Mouse (Mus musculus): Measurements from ENCODE around the gene Podxl. TPM values are rescaled to one million over a fixed set of nuclear protein-coding genes. Genes with fewer than 3 reads are reported as not detected.
A peak's percentile ranks its signal among the peaks of the same experiment; 100 is the strongest.

The Podxl gene
- 33.6 and 37.0 TPM in 2 replicates for polyA plus RNA-seq (2015; fragmentation: Nextera tagmentation; extraction: Ambion mirVana)

DNA sequence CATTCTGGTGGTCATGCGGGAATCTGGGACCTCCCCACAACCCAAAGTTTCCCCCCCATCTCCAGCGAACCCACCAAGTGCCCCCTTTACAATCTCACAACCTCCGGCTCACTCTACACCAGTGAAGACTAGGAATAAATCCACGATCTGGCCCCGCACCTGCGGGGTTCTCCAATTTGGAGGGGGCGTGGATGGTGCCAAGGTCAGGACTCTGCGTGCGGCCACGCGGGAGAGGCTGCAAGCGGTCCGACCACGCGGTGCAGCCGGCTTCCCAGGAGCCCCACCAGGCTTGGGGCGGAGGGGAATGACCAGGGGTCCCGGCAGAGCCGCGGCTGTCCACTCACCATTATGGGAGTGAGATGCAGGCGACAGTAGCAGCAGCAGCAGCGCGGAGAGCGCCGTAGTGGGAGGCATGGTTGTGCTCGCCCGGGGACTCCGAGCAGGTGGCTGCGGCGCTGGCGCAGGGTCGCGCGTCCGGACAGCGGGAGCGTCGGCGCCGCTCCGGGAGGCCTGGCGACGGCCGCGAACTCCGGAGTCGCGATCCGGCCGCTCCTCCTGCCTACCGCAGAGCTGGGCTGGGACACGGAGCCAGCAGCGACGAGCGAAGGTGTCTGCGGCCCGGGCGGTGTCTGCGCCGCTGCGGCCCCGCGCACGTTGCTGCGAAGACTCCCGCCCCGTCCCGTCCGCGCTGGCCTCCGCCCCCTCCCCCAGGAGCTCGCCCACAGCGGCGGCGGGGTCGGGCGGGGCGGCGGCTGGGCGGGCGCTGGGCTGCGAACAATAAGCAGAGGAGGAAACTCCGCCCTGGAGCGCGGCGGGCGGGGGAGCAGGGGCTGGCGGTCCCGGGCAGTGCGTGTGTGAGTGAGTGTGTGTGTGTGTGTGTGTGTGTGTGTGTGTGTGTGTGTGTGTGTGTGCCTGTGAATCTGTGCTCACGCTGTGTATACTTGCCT, at the start of gene Podxl:
Gene Podxl (minus strand): TSS at position 747 of the 947 bp plus-strand sequence.
- H3K27me3 ChIP-seq, result peaks cover 39% of the 10 kb centered on the region

GRCm38 (mm10) chr6:31612560-31613270, 48.9 kb upstream of the Podxl start:
- Histone ChIP-seq H3K9ac (no peak overlapping the region), H3K36me3 (no peaks in the 10 kb centered on the region), H3K27ac (no peak overlapping the region), H3K4me2 (no peak overlapping the region), H3K9me3 (no peaks in the 10 kb centered on the region), H3K4me1 (peaks cover 14% of the 10 kb centered on the region), H3K27me3 (no peaks in the 10 kb centered on the region), H3K4me3 (no peak overlapping the region)
- no peak for ATAC-seq (ENCODE audit: borderline replicate concordance, extremely low read depth, low FRiP score, low TSS enrichment)
- 38% methylated on average over 17 of the region's 17 CpGs for WGBS

More for the DNA sequence above, at the start of gene Podxl:
- Histone ChIP-seq H3K27ac (peak within 1 kb of the TSS; percentile 71), H3K9me3 (no peaks in the 10 kb centered on the region), H3K4me2 (peak within 1 kb of the TSS; percentile 86), H3K4me3 (peak within 1 kb of the TSS; percentile 75), H3K4me1 (peaks cover 30% of the 10 kb centered on the region), H3K9ac (peak within 1 kb of the TSS; percentile 71), H3K36me3 (no peaks in the 10 kb centered on the region)
- peak; percentile 83 for ATAC-seq (ENCODE audit: borderline replicate concordance, extremely low read depth, low FRiP score, low TSS enrichment)
- under 1% methylated on average over 52 of the region's 91 CpGs for WGBS

DNA sequence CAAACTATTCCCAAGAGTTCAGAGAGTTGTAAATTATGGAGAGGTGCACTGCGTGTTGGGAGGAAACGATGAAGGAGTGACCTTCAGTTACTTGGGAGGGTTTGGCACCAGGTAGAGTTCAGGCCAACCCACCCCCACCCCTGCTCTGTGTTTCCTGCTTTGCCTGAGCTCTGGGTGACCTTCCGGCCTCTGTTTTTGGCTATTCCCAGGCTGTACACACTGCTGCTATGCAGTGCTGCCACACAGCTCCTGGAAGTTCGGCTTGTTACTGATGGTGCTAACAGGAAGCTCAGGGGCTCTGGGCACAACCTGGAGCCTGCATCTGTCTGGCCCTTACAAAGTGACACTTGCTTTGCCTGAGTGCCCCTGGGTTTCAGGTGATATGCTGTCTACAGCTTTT, 42.6 kb upstream of the Podxl start:
- no peak overlapping the region for H3K4me3 ChIP-seq
- no peaks in the 10 kb centered on the region for H3K9me3 ChIP-seq
- H3K4me1 ChIP-seq, result peaks cover 23% of the 10 kb centered on the region
- ATAC-seq (ENCODE audit: borderline replicate concordance, extremely low read depth, low FRiP score, low TSS enrichment), result no peak
- H3K9ac ChIP-seq, result no peak overlapping the region
- no peaks in the 10 kb centered on the region for H3K36me3 ChIP-seq
- H3K27ac ChIP-seq, result no peak overlapping the region
- 76% methylated on average over 4 of the region's 4 CpGs for WGBS
- H3K27me3 ChIP-seq, result no peaks in the 10 kb centered on the region
- H3K4me2 ChIP-seq, result no peak overlapping the region

- no peak overlapping the region for H3K4me3 ChIP-seq
- no peaks in the 10 kb centered on the region for H3K36me3 ChIP-seq
- no peak overlapping the region for H3K4me2 ChIP-seq
- H3K27ac ChIP-seq, result peak overlapping the region; percentile 74
- H3K9ac ChIP-seq, result no peak overlapping the region
- no peak for ATAC-seq (ENCODE audit: borderline replicate concordance, extremely low read depth, low FRiP score, low TSS enrichment)
- no peaks in the 10 kb centered on the region for H3K27me3 ChIP-seq
- no peaks in the 10 kb centered on the region for H3K9me3 ChIP-seq
- peaks cover 40% of the 10 kb centered on the region for H3K4me1 ChIP-seq
- WGBS, result 51% methylated on average over 7 of the region's 7 CpGs
These were observed 41.0 kb upstream of the Podxl start for GRCm38 (mm10) chr6:31604629-31605265.

DNA sequence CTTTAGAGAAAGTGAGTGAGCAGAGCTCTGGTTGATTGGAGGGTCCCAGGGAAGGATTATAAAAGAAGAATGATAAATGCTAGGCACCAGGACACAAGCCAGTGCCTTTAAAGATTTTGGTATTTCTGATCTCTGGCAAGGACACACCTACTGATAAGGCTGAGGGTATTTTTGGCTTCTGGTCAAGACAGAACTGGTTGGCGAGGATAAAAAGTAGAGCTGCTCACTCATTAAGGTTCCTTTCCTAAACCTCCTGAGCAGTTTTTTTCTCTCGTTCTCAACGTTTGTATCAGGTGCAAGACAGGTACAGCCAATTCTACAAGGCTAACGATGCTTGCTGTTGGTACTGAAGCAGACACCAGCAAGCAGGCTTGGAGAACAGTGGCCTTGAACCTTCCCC, 38.7 kb upstream of the Podxl start:
- Histone ChIP-seq H3K9ac (no peak overlapping the region), H3K4me3 (no peak overlapping the region), H3K27me3 (no peaks in the 10 kb centered on the region), H3K4me1 (peaks cover 53% of the 10 kb centered on the region), H3K9me3 (no peaks in the 10 kb centered on the region), H3K4me2 (no peak overlapping the region), H3K36me3 (no peaks in the 10 kb centered on the region), H3K27ac (peak overlapping the region; percentile 81; the same call in 1 of the 2 replicates)
- 41% methylated on average over 4 of the region's 4 CpGs for whole genome bisulfite sequencing
- ATAC-seq (ENCODE audit: borderline replicate concordance, extremely low read depth, low FRiP score, low TSS enrichment), result no peak

DNA sequence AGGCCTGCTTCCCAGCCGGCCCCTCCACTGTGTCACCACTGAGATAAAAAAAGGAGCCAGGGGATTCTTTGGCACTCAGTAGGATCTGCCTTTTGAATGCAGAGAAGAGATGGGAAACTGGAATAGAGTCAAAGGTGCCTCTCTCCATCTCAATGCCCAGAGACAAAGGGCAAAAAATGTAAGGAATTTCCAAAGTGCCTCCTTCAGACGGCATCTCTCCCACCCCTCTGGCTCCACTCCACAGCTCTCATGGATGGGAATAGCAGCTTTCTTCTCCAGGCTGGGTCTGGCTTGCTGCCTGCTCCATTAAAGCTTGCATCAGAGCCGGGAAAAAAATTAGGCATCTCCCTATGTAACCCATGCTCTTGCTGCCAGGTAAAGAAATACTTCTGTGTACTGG, 37.4 kb upstream of the Podxl start:
- ATAC-seq (ENCODE audit: borderline replicate concordance, extremely low read depth, low FRiP score, low TSS enrichment), result 0 out of 2 replicates have a peak, but pooled peaks have one; percentile 19
- 15% methylated on average over 3 of the region's 3 CpGs for WGBS
- H3K27ac ChIP-seq, result peak overlapping the region; percentile 81

GRCm38 (mm10) chr6:31599863-31600262, 36.1 kb upstream of the Podxl start:
- H3K4me1 ChIP-seq, result peaks cover 68% of the 10 kb centered on the region
- H3K36me3 ChIP-seq, result no peaks in the 10 kb centered on the region
- ATAC-seq (ENCODE audit: borderline replicate concordance, extremely low read depth, low FRiP score, low TSS enrichment), result no peak
- H3K4me3 ChIP-seq, result no peak overlapping the region
- 35% methylated on average over 3 of the region's 3 CpGs for WGBS
- H3K27ac ChIP-seq, result peak overlapping the region; percentile 81
- no peaks in the 10 kb centered on the region for H3K9me3 ChIP-seq
- no peak overlapping the region for H3K4me2 ChIP-seq
- no peak overlapping the region for H3K9ac ChIP-seq
- no peaks in the 10 kb centered on the region for H3K27me3 ChIP-seq

More for the DNA sequence above, 37.4 kb upstream of the Podxl start:
- Histone ChIP-seq H3K36me3 (no peaks in the 10 kb centered on the region), H3K9me3 (no peaks in the 10 kb centered on the region), H3K4me2 (no peak overlapping the region), H3K27me3 (no peaks in the 10 kb centered on the region), H3K4me3 (no peak overlapping the region), H3K4me1 (peaks cover 67% of the 10 kb centered on the region), H3K9ac (no peak overlapping the region)

DNA sequence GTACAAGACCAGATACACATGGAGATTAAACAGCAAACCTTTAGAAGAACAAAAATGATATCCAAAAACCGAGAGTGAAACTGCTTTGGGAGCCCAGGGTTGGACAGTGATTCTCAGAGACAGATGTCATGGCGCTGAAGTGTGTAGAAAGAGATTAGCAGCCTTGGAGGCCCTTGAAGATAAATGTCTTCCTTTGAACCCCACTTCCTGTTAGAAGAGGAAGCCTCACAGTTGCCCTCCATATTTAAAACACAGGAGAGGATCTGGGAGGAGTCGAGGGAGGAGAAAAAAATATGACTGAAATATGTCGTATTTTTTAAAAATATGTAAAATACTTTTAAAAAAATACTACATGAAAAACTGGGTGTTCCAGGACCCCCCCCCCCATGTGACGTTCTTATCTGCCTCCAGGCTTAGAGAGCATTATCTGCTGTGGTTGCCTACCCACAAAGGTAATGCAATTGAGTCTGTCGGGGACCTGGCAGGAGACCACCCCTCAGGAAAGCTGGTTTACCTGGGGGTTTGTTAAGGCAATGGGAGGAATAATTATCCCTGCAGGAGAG, 34.6 kb upstream of the Podxl start:
- Histone ChIP-seq H3K9me3 (no peaks in the 10 kb centered on the region), H3K4me1 (peaks cover 69% of the 10 kb centered on the region), H3K9ac (no peak overlapping the region), H3K36me3 (no peaks in the 10 kb centered on the region), H3K27me3 (no peaks in the 10 kb centered on the region), H3K27ac (peak overlapping the region; percentile 31), H3K4me3 (no peak overlapping the region), H3K4me2 (no peak overlapping the region)
- WGBS, result 54% methylated on average over 6 of the region's 6 CpGs
- no peak for ATAC-seq (ENCODE audit: borderline replicate concordance, extremely low read depth, low FRiP score, low TSS enrichment)

DNA sequence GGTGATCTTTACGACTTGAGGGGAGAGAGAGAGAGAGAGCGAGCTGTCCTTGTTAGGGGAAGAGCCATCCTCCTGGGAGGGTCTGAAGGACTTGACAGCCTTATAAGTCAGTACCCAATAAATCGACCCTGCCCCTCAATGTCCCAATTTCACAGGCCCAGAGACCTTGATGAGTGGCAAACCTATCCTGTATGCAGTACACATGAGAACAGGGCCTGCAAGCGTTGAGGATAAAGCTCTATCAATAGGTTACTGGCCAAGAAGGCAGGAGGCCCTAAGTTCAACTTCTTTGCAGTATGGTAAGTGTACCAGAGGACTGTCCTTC, 33.3 kb upstream of the Podxl start:
- Histone ChIP-seq H3K9ac (no peak overlapping the region), H3K4me3 (no peak overlapping the region), H3K9me3 (no peaks in the 10 kb centered on the region), H3K27me3 (no peaks in the 10 kb centered on the region), H3K4me1 (peaks cover 69% of the 10 kb centered on the region), H3K27ac (peak overlapping the region; percentile 89), H3K4me2 (peak overlapping the region; percentile 14; the same call in 1 of the 2 replicates), H3K36me3 (no peaks in the 10 kb centered on the region)
- 14% methylated on average over 4 of the region's 4 CpGs for WGBS
- no peak for ATAC-seq (ENCODE audit: borderline replicate concordance, extremely low read depth, low FRiP score, low TSS enrichment)

GRCm38 (mm10) chr6:31596346-31597135, 32.8 kb upstream of the Podxl start:
- 15% methylated on average over 20 of the region's 20 CpGs for WGBS
- peaks cover 65% of the 10 kb centered on the region for H3K4me1 ChIP-seq
- H3K4me2 ChIP-seq, result peak overlapping the region; percentile 14; the same call in 1 of the 2 replicates

More at GRCm38 (mm10) chr6:31596346-31597135, 32.8 kb upstream of the Podxl start:
- Histone ChIP-seq H3K27me3 (no peaks in the 10 kb centered on the region), H3K36me3 (no peaks in the 10 kb centered on the region), H3K4me3 (no peak overlapping the region), H3K27ac (peak overlapping the region; percentile 89), H3K9ac (no peak overlapping the region), H3K9me3 (no peaks in the 10 kb centered on the region)
- peak; percentile 66 for ATAC-seq (ENCODE audit: borderline replicate concordance, extremely low read depth, low FRiP score, low TSS enrichment)
